Mouse (Mus musculus): ENCODE data around the gene Olfr850.

Olfr850 gene

GRCm38 (mm10) chr9:19478148-19478547 is at the start of gene Olfr850:
Gene Olfr850, minus strand, starts transcription at chr9:19478248.
- DNase-seq (ENCODE audit: low spot score): no peak

- no peak for DNase-seq (ENCODE audit: low spot score)
Observed at GRCm38 (mm10) chr9:19492995-19493394, 14.9 kb upstream of the Olfr850 start, which contains the start of gene Olfr851. Gene Olfr851, plus strand, starts transcription at chr9:19493295.

GRCm38 (mm10) chr9:19439966-19440365 is 38.1 kb downstream of the Olfr850 start, which contains the start of gene Olfr849:
Gene Olfr849, plus strand, starts transcription at chr9:19440266.
- DNase-seq (ENCODE audit: low spot score): no peak
